ENCODE assay signal across 12 mouse cellular contexts in genomic region chr5:71092475-71092874, GRCm38 (mm10). TPM values are rescaled to one million over a fixed set of nuclear protein-coding genes. Genes with fewer than 3 reads are reported as not detected.
DNase-seq lines count a peak whose midpoint lies in the region; ATAC-seq lines count a peak whose summit lies in the region.
"Had no signal": no experiment of that assay in that cellular context is flagged by ENCODE, and none has a peak within 500 bp of the region (broad histone marks: within the 10 kb centered on the region; RNA-seq: fewer than 3 reads in every experiment).

No protein-coding gene starts in this region.

- no peaks in the 10 kb centered on the region for H3K9me3 ChIP-seq in embryonic facial prominence, embryonic 11.5 days (replicated peaks; ENCODE audit: control insufficient read depth, low read length)
- H3K9me3 ChIP-seq: neural tube, embryonic 12.5 days had no signal

- intact Hi-C loops in heart, postnatal 14 days (cut with DNase I), result no loop called here

- no peaks in the 10 kb centered on the region for H3K27me3 ChIP-seq in embryonic facial prominence, embryonic 11.5 days (ENCODE audit: control insufficient read depth, insufficient read depth, low read length)
- H3K27me3 ChIP-seq: neural tube, embryonic 12.5 days had no signal

- ATAC-seq in embryonic facial prominence, embryonic 11.5 days (replicated peaks; ENCODE audit: insufficient number of reproducible peaks, low FRiP score, low TSS enrichment, low read depth), result no peak

- no peak overlapping the region for H3K4me2 ChIP-seq in embryonic facial prominence, embryonic 11.5 days (ENCODE audit: low read depth, low read length)
- H3K4me2 ChIP-seq: neural tube, embryonic 12.5 days had no signal

- H3K27ac ChIP-seq in embryonic facial prominence, embryonic 11.5 days (replicated peaks; ENCODE audit: low read depth, low read length), result no peak overlapping the region
- H3K27ac ChIP-seq: neural tube, embryonic 12.5 days had no signal

- H3K4me3 ChIP-seq in embryonic facial prominence, embryonic 11.5 days (ENCODE audit: low read depth, low read length), result no peak overlapping the region
- H3K4me3 ChIP-seq: neural tube, embryonic 12.5 days had no signal

- H3K4me1 ChIP-seq in embryonic facial prominence, embryonic 11.5 days (ENCODE audit: control insufficient read depth, insufficient read depth, low read length), result no peaks in the 10 kb centered on the region
- H3K4me1 ChIP-seq: neural tube, embryonic 12.5 days had no signal

- DNase-seq in gastrocnemius, postnatal 10 days, result peak; percentile 4
- no peak for DNase-seq in gastrocnemius, adult 8-10 months (ENCODE audit: low spot score in 2 of 2)
- peak; percentile 51 for DNase-seq in embryonic facial prominence, embryonic 11.5 days (ENCODE audit: low spot score)
- peak; percentile 13 to 20 for DNase-seq in left cerebral cortex, adult 8-10 months (ENCODE audit: low spot score in 2 of 2)
- peak; percentile 77 for DNase-seq in retina, postnatal 1 day
- DNase-seq in urinary bladder, postnatal 14 days (ENCODE audit: low spot score), result no peak
- DNase-seq in heart, adult 18-20 months, result no peak
- no peak for DNase-seq in heart, postnatal 14 days

- H3K36me3 ChIP-seq in embryonic facial prominence, embryonic 11.5 days (replicated peaks; ENCODE audit: control insufficient read depth, insufficient read depth, low read depth, low read length), result no peaks in the 10 kb centered on the region
- H3K36me3 ChIP-seq: neural tube, embryonic 12.5 days had no signal

- no peak overlapping the region for H3K9ac ChIP-seq in embryonic facial prominence, embryonic 11.5 days (replicated peaks; ENCODE audit: low read length)
- H3K9ac ChIP-seq: neural tube, embryonic 12.5 days had no signal

RNA-seq across cellular contexts. Expression of gene Gabra2, which starts 3.2 kb away (rescaled TPM):
- under 1 TPM; 0.26 to 0.72 TPM for total RNA-seq in gastrocnemius, postnatal 10 days (2021)
- under 1 TPM; 0.15 to 0.21 (median 0.17) TPM for total RNA-seq in gastrocnemius, adult 8-10 months (2022)
- polyA plus RNA-seq in embryonic facial prominence, embryonic 11.5 days (2014; fragmentation: Nextera tagmentation; extraction: Ambion mirVana), result 0.47 and 1.2 TPM in 2 replicates
- total RNA-seq in left cerebral cortex, adult 8-10 months (2022), result 10 to 100 TPM; 74.0 to 89.7 (median 74.9) TPM
- not detected for total RNA-seq in heart, adult 18-20 months (2021)
- not detected for total RNA-seq in heart, postnatal 14 days (2021)
- total RNA-seq: common myeloid progenitor, adult 5-6 weeks; ES-E14 had no signal
- polyA plus RNA-seq: large intestine, adult 2 months had no signal

Comparison
In these comparisons a context has a peak if more than half of its experiments do, and no peak if none do; other contexts are left out.
1. DNase-seq: peak in gastrocnemius, postnatal 10 days (single experiment), embryonic facial prominence, embryonic 11.5 days (single experiment), left cerebral cortex, adult 8-10 months (2 of 2) and retina, postnatal 1 day (single experiment); none in gastrocnemius, adult 8-10 months (0 of 2), urinary bladder, postnatal 14 days (single experiment), heart, adult 18-20 months (0 of 2) and heart, postnatal 14 days (0 of 2).
2. RNA of gene Gabra2, which starts 3.2 kb away (total RNA-seq): 74.0 to 89.7 TPM in left cerebral cortex, adult 8-10 months; 0.26 to 0.72 TPM in gastrocnemius, postnatal 10 days, 0.15 to 0.21 TPM in gastrocnemius, adult 8-10 months, not detected in heart, adult 18-20 months and not detected in heart, postnatal 14 days; every median in the first group is over 10 times any median in the second.